Mouse (Mus musculus) E14TG2a.4 (cell line): ENCODE measurements around the gene Fibin.

ENCODE experiments used
- H3K27me3 ChIP-seq: 2 replicates; pipeline ENCODE4 v1.6.1; 2014; ENCODE audit warnings: low read length, control low read depth; ENCODE audit not compliant: insufficient read depth
- H3K36me3 ChIP-seq: 2 replicates; pipeline ENCODE4 v1.6.1; 2014; ENCODE audit warnings: low read length, control low read depth; ENCODE audit not compliant: insufficient read depth
- H3K4me1 ChIP-seq: replicated peaks from 2 replicates; pipeline ENCODE4 v1.6.1; 2014; ENCODE audit warnings: low read depth, low read length, control low read depth
- H3K4me3 ChIP-seq: replicated peaks from 2 replicates; pipeline ENCODE4 v1.5.1; 2014; ENCODE audit warnings: mild to moderate bottlenecking, low read length
- H3K9me3 ChIP-seq: 2 replicates; pipeline ENCODE4 v1.6.1; 2014; ENCODE audit warnings: low read length, control low read depth
- CTCF ChIP-seq: conservative IDR thresholded peaks from 2 replicates; pipeline ENCODE4 v1.5.1; 2014; ENCODE audit warnings: low read length
- NANOG ChIP-seq: IDR thresholded peaks from 2 replicates; pipeline ENCODE4 v1.6.1; 2014; ENCODE audit warnings: borderline replicate concordance, low read length, mixed read lengths
- POU5F1 ChIP-seq: IDR thresholded peaks from 2 replicates; pipeline ENCODE4 v1.6.1; 2014; ENCODE audit warnings: low read length, borderline replicate concordance

Fibin gene

GRCm38 (mm10) chr2:110318719-110319118 lies 44.3 kb downstream of the Fibin start:
- Histone ChIP-seq H3K9me3 (no peaks in the 10 kb centered on the region), H3K27me3 (no peaks in the 10 kb centered on the region), H3K4me1 (no peaks in the 10 kb centered on the region), H3K36me3 (no peaks in the 10 kb centered on the region), H3K4me3 (no peak overlapping the region)
- TF ChIP-seq CTCF (no peak), NANOG (no peak), POU5F1 (no peak)

DNA sequence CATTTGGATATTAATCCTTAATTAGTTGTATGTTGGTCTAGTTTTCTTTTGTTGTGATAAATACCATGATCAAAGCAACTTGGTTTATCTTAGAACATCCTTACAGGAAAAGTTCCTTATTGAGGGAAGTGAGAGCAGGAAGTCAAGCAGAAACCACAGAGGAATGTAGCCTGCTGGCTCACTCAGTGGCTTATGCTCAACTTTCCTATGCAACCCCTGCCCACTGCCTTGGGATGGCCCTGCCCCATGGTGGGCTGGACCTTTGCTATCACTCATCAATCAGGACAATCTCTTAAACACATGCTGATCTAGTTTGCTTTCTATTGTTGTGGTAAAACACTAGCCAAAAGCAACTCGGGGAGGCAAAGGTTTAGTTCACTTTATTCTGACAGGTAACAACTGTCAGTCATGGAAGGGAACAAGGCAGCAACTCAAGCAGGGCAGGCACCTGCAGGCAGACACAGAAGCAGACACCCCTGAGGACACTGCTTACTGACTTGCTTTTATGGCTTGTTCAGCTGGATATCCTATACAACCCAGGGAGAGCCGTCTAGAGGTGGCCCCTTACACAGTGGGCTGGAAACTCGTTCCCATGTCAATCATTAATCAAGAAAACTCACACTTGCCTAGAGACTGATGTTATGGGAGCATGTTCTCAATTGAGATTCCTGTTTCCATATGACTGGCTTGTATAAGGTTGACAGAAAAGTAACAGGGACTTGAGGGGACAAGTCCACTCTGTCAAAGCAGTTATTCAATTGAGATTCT lies 46.7 kb downstream of the Fibin start:
- no peaks in the 10 kb centered on the region for H3K4me1 ChIP-seq
- no peak overlapping the region for H3K4me3 ChIP-seq
- no peak for TF ChIP-seq NANOG
- TF ChIP-seq POU5F1: no peak
- no peak for TF ChIP-seq CTCF
- no peaks in the 10 kb centered on the region for H3K27me3 ChIP-seq
- no peaks in the 10 kb centered on the region for H3K9me3 ChIP-seq
- H3K36me3 ChIP-seq: no peaks in the 10 kb centered on the region

DNA sequence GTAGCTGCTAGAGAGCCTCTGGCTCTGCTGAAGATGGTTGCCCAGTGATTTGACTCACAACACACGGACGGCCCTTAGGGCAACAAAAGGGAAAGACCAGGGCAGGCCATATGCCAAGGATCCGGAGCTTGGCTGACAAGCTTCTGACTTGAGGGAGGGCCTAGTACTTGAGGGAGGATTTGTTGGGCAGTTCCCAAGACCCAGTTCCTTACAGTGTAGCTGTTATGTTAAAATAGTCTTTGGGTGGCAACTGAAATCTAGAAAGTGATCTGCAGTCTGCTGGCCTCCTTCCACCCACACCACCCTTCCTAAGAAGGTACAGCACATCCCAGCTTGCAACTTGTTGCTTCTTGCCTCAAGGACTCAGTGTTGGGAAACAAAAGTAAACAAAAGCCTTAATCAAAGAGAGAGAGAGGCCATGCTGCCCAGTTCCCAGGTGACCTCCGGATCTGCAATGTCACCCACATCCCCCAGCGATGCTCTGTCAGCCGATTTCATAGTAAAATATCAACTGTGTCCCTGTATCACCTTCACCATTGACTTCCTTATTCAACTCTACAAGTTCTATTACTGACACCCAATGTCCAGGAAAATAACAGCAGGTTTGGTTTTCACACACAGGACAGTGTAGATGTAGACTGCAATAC lies 48.4 kb downstream of the Fibin start, which contains the start of gene Bbox1:
Gene Bbox1, minus strand, starts transcription at position 52 of the 647 bp plus-strand sequence.
- no peak for TF ChIP-seq CTCF
- TF ChIP-seq NANOG: no peak
- no peak for TF ChIP-seq POU5F1
- no peak within 1 kb of the TSS for H3K4me3 ChIP-seq

DNA sequence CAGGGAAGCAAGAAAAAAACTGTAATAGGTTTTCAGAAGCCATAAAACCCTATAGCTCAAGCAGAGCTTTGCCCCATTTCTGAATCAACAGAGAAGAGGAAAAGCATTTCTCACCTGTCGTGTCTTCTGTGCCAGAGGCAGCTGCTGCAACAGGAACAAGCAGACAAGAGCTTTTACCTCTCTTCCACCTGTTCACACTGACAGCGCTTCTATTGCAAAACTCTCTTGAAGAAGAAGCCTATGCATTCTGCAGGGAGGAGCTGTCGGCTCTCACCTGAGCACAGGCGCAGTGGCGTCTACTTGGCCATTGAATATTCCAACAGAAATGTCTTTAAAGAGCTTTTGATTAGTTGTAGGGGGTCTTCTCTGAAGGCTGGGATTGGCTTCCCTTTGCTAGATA lies 48.9 kb downstream of the Fibin start:
- TF ChIP-seq POU5F1: no peak
- no peak for TF ChIP-seq NANOG
- TF ChIP-seq CTCF: no peak
- no peaks in the 10 kb centered on the region for H3K27me3 ChIP-seq
- no peaks in the 10 kb centered on the region for H3K9me3 ChIP-seq
- no peaks in the 10 kb centered on the region for H3K36me3 ChIP-seq
- H3K4me3 ChIP-seq: no peak overlapping the region
- no peaks in the 10 kb centered on the region for H3K4me1 ChIP-seq

More for the DNA sequence above, 48.4 kb downstream of the Fibin start, which contains the start of gene Bbox1:
- H3K27me3 ChIP-seq: no peaks in the 10 kb centered on the region
- H3K4me1 ChIP-seq: no peaks in the 10 kb centered on the region
- no peaks in the 10 kb centered on the region for H3K9me3 ChIP-seq
- no peaks in the 10 kb centered on the region for H3K36me3 ChIP-seq

DNA sequence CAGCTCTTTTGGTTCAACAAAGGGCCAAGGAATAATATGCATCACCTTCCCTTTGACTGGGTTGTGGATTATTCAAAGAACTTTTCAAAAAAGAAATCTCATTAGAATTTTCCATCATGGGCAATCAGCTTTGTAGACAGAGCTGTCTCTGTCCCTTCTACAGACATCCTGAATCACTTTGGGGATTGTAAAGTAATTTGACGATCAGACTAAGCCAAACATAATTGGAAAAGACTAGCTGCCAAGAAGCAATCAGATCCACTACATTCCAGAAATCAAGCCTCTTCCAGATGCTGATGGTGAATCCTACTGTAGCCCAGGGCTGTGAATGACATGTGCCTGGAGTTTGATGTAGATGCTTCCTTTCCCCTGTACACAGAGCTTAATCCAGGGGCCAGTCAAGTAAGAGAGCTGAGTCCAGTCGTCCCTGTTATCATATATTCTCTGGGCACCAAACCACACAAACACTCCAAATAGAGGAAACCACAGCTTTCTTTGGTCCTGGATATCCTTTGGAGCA lies 49.6 kb downstream of the Fibin start:
- Histone ChIP-seq H3K36me3 (no peaks in the 10 kb centered on the region), H3K4me1 (no peaks in the 10 kb centered on the region), H3K27me3 (no peaks in the 10 kb centered on the region), H3K4me3 (no peak overlapping the region), H3K9me3 (no peaks in the 10 kb centered on the region)
- no peak for TF ChIP-seq CTCF
